Mouse (Mus musculus): ENCODE measurements around the gene Gm19345.
A peak's percentile ranks its signal among the peaks of the same experiment; 100 is the strongest.

Gene Gm19345

GRCm38 (mm10) chr7:19871943-19872601 lies 20.3 kb downstream of the Gm19345 start:
- no peak for ATAC-seq (ENCODE audit: low TSS enrichment)

GRCm38 (mm10) chr7:19875948-19876682 lies 24.3 kb downstream of the Gm19345 start:
- peak; percentile 73; the same call in 1 of the 2 replicates for ATAC-seq (ENCODE audit: low TSS enrichment)

GRCm38 (mm10) chr7:19876781-19877425 lies 25.1 kb downstream of the Gm19345 start:
- no peak for ATAC-seq (ENCODE audit: low TSS enrichment)

- no peak for ATAC-seq (ENCODE audit: low TSS enrichment)
Observed at GRCm38 (mm10) chr7:19880754-19881153, 29.0 kb downstream of the Gm19345 start.

GRCm38 (mm10) chr7:19887849-19888248 lies 36.0 kb downstream of the Gm19345 start, which contains the start of gene Ceacam19:
Gene Ceacam19 (minus strand): TSS chr7:19887965.
- no peak for ATAC-seq (ENCODE audit: low TSS enrichment)

GRCm38 (mm10) chr7:19889881-19890280 lies 38.1 kb downstream of the Gm19345 start:
- no peak for ATAC-seq (ENCODE audit: low TSS enrichment)
